Mouse (Mus musculus) ovary, postnatal 14 days (tissue): ENCODE data around the gene Exosc8.
"Not testable (repeated sequence)": the region's sequence is repeated elsewhere in the genome, so short reads cannot be mapped to it uniquely, and the experiment has no call there.

Experiments
- DNase-seq: peaks from one replicate; pipeline ENCODE4 v3.0.0; 2022; ENCODE audit warnings: low spot score

Gene Exosc8

DNA sequence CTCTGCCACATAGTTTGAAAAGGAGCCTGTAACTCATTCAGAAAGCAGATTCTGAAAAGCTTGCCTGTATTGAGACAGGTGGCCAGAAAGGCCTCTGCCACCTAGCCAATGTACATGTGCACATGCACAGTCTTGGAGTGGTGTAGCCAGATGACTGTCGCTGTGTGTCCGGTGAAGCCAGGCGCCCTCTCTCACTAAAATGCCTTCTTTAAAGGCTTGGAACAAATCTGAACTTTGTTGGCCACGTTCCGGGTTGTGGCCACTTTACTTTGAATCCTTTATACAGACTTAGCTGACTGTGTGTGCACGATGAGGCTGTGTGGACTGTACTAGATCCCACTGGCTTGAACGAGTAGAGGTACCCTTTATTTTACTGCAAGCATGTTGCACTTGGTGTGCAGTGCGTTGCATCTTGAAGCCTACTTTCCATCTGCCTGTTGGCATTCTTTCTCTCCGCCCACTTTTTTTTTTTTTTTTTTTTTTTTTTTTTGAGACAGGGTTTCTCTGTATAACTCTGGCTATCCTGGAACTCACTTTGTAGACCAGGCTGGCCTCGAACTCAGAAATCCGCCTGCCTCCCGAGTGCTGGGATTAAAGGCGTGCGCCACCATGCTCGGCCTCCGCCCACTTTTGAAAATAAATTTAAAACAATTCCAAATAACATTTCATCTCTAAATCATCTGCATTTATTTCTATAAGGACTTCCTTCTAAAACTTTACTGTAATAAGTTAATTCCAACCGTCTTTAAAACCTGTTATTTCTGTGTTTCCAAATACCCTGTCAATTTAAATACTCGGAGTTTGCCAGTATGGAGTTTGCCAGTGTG, 1.1 kb upstream of the Exosc8 start:
- no peak for DNase-seq

DNA sequence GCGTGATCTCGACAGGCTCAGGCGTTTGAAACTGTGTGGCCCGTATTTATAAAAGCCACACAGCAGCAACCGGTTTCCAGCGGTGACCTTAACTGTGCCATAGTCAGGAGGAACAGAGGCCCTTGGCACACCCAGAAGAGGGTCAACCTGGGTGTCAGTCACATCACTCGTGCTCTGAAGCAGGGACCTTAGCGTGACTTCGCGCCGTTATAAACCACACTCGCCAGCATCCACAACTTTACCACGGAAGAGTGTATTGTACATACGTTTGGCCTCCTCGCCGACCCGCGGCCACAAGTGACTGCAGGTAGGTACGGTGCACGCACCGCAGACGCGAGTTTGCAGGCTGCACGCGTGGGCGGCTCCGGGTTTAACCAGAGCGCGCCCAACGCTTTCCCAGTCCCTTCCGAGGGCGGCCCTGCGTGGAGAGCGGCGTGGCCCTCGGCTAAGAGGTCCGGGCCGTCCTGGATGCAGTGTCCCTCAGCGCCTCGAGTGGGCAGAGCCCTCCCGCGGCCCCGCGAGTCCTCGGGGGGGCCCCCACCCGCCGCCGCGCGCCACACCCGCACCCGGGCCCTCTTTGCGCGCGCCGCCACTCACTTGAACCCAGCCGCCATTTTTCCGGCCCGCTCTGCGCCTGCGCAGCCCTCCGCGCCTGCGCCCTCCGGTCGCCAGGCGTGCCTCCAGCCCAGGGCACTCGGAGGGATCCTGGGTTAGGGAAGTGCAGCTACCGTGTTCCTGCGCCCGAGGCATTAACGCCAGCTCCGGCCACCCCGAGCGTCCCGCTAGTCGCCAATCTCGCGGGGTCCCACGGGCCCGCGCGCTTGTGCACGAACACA, 564 bp downstream of the Exosc8 start:
- peak; percentile 92 for DNase-seq

DNA sequence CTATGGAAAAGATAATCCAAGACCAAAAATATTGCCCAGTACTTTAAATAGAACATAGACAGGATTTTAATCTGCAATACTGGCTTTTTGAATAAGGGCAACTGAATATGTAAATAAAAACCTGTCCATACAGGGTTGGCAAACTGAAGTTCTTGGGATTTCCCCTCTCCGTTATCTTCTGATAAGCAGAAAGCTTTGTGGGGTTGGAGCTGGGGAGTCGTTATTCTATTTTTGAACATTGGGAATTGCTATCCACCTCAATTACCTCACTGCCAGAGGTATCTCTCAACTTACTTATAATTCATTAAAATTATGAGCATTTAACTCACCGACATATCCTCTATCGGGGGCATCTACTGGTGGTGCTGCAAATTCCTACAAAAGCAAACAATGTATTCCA, 2.8 kb downstream of the Exosc8 start:
- no peak for DNase-seq

DNA sequence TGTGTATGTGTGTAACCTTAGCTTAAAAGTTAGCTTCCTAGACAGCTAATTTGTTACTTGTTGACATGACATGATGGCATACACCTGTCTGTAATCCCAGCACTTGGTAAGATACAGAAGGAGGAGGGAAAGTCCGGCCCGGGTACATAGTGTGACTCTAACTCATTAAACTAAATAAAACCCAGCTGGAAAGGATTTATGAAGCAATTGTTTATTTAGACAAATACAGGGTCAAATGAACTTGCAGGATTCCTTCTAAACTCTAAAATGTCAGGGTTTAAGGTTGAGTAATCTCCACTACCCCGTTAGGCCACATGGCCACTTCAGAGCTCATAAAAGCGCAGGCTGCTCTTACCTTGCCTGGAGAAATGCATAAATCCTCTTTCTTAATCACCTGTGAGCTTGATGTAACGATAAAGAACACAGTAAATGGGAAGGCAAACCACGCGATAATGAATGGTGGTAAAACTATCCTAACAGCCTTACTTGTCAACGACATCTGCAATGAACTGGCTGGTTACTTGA, 3.5 kb downstream of the Exosc8 start:
- no peak for DNase-seq

DNA sequence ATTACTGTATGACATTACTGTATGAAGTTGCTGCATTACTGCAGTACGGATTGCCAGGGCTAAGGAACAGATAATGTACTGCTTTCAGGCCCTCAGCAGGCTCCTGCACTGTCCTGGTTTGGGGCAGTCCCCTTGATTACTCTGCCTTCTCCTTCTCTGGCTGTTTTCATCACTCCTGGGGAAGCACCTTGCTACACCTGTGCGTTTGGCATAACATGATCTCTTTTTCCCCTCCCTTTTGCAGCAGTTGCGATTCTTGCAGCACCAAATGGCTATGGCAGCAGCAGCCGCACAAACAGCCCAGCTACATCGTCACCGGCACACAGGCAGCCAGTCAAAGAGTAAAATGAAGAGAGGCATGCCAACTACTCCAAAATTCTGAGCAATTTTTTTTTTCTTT, 7.1 kb downstream of the Exosc8 start:
- no peak for DNase-seq

DNA sequence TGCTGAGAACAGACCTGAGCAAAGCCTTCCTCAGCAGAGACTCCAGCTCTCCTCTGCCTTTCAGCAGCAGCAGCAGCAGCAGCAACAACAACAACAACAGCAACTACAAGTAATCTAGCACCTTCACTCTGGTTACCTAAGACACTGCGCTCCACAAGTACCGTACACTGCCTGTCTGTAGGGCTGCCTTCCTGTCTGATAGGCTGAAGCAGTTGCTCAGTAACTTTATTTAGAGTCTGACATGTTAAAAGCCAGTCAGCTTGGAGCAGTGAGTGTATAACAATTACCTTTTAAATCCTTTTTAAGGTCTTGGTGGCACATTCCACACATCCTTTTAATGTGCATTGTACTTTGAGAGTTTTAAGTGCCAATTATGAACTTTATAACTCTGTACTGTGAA, 7.6 kb downstream of the Exosc8 start:
- no peak for DNase-seq

DNA sequence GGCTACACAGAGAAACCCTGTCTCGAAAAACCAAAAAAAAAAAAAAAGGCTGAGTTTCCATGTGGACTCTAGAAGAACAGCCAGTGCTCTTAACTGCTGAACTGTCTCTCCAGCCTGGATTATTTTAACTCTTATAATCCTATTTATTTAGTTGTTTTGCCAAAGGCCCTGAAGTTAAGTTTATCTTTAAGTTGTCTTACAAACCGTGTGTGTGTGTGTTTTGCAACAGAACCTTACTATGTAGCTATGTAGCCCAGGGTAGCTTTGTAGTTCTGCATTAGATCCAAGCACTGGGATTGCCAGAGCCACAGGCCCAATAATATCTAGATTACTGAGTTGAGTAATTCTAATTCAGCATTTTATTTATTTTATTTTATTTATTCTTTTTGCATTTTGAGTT, 9.8 kb downstream of the Exosc8 start:
- DNase-seq = no peak

DNA sequence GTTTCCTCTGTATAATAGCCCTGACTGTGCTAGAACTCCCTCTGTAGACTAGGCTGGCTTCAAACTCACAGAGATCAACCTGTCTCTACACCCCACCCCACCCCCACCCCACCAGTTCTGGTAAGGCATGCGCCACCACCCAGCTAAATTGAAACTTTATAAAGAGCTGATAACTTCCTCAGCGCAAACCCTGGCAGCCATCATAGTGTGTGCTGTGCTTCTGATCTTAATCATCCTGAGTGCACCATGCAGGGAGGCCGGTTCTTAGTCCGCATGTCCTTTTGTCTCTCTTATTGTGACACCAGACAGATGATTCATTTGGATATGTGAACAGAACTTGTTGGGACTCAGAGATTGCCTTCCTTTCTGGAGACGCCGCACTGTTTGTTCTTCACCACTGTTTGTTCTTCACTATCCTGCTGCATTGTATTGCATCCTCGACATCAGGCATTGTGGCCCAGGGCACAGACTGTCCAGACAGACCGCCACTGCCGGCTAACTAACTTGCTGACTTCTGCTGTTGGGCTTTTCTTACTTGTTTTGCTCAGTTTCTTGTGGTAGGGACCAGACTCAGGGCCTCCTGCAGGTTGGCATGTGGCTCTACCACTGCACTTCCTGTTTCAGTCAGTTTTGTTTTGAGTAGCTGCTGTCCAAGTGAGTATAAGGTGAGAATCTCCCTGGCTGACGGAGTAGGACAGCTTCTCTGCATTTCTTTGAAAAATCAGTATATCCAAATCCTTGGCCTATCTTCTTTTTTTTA, 11.3 kb downstream of the Exosc8 start:
- DNase-seq = no peak

DNA sequence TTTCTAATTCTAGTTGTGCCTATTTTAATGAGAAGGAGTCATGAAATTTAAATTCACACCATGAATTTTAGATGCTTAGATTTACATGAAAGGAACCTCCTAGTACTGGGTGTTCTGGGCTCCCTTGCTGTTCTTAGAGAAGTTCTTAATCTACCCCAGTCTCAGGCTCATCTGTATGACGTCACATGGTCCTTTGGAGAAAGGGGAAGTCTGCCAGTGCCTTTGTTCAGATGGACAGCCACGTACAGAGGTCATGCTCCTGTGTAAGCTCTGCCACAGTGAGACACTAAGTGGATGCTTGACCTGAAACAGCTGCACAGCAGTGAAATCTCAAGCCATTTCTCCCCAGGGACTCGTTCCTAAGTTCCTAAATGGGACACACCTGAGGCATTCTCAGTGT, 16.2 kb downstream of the Exosc8 start:
- DNase-seq = no peak

DNA sequence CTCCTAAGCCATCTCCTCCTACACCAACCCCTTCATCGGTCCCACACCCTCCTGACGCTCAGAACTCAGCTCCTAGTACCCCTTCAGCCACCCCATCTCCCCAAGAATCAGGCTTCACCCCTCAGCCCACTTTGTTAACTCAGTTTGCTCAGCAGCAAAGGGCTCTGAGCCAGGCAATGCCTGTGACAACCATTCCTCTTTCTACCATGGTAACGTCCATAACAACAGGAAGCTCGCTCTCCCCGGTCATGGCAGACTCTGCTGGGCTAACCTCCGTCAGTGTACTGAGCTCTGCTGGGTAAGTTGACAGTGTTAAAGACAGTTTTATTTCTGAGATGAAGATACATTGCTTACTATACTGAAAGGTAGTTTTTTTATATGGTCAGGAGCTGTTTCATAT, 17.8 kb downstream of the Exosc8 start:
- no peak for DNase-seq

DNA sequence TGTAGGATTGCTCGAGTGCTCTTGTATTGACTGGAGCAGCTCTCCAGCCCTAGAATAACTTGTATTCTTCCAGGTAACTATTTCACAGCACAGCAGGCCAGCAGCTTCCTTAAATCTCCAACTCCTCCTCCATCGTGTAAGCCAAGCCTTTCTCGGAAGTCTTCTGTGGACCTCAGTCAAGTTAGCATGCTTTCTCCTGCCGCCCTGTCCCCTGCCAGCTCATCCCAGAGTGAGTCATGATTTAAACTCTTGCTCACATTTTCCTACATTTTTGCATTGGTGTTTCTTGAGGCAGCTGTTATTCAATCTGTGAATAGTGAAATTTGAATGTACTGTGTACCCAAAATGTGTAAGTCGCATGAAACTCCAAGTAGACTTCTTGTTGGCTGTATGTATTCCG, 19.7 kb downstream of the Exosc8 start:
- no peak for DNase-seq

DNA sequence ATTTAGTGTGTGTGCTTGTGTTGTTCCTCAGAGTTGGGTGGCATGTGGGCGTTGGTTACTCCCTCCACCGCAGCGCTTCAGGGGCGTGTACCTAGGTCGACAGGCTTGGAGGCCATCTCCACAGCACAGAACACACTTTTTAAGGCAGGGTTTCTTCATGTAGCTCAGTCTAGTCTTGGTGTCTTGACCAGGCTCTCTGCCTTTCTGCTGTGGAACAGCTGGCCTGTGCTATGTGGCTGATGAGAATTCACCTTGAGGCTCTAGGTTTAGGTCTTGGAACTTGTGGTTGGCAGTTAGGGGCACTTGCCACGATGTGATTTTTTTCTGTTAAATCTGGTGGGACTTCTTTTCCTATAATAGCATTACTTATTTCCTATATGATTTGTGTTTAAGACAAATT, 20.9 kb downstream of the Exosc8 start, which contains the start of gene Gm21958:
TSS of gene Gm21958 (minus strand) at position 101 of the 400 bp plus-strand sequence.
- DNase-seq = no peak

DNA sequence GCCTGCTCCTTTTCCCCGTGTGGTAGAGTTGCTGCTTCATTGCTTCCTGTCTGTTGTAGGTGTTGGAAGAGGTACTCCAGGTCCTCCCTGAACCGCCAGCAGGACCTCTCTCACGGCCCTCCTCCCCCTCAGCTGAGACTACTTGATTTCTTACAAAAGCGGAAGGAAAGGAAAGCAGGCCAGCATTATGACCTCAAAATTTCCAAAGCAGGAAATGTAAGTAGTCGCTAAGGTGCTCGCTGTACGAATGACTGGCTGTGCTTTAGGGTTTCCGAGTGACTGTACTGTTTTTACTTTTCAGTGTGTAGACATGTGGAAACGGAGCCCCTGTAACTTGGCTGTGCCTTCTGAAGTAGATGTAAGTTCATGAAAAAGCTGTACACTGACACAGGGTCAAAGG, 26.2 kb downstream of the Exosc8 start:
- no peak for DNase-seq

DNA sequence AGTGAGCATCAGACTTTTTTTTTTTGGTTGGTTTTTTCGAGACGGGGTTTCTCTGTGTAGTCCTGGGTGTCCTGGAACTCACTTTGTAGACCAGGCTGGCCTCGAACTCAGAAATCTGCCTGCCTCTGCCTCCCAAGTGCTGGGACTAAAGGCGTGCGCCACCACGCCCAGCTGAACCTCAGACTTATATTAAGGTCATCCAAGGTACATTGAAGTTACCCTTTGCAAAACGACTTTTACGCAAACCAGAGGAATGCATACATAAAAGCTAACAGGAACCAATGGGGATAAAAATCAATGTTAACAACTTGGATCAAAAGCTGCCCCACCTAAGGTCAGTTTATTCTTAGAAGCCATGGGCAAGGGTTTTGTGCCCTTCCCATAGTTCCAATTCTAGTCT, 31.1 kb downstream of the Exosc8 start:
- DNase-seq = not testable (repeated sequence)

DNA sequence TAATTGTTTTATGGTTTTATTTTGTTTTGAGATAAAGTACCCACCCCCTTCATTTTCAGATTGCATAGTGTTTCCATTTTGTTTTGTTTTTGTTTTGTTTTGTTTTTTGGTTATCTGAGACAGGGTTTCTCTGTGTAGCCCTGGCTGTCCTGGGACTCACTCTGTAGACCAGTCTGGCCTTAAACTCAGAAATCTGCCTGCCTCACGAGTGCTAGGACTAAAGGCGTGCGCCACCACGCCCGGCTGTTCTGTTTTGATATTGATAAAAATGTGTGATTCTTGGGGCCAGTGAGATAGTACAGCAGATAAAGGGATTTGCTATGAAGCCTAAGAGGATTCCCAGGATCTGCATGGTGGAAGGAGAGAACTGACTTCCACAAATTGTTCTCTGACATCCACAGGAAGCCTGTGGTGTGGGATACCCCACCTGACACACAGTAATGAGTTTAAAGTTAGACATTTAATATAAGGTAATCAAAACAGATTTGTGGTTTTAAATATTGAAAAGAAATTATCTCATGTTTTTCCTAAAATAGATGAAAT, 35.4 kb downstream of the Exosc8 start:
- no peak for DNase-seq

DNA sequence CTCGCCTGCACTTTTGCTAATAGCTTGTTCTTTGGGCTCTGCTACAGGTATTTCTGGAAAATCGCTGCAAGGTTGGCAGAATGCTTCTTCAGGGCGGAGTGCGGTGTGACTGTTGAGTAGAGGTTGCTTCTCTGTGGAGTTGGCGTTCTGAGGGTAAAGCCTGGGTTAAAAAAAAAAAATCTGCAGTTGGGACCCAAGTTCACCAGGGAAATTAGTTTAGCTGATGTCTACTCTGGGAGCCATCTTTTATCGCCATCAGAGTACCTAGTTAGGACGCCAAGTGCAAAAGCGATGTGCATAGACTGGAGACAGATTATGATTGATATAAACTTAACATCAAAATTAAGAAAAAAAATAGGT, 42.2 kb downstream of the Exosc8 start:
- no peak for DNase-seq

DNA sequence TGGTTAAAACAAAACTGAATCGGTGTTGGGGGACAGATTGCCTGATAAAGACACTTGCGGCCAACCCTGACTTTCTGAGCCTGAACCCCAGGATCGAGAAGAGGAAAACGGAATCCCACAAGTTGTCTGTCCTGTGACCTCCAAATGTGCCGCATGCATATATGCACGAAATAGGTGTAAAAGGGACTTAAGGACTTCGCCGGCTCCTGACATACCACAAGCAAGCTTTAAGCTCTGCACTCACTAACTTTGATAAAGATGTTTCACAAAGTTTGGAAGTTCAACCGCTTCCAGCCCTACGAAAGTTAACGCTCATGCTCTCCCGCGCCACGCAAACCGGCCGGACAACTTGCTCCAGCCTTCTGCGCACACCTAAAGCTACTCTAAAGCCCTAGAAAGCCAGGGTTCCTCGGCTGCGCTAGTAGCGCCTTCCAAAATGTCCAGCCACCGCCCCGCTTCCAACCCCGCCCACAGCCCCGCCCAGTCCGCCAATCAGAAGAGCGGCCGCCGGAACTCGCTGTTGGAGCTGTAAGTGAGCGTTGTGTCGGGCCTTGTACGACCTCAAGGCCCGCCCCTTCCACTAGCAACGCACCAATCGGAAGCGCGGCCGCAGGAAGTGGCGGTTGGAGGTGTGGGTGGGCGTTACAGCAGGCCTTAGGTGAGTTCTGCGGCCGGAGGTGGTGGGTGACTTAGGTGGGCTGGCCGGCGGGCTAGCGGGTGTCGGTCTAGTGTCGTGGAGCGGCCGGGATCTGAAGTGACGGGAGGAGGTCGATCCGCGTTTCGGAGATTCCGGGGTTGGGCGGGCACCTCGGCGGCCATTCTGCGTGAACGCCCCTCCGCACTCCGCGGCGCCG, 42.8 kb downstream of the Exosc8 start, which contains the start of gene Supt20:
TSS of gene Supt20 (plus strand) at position 606 of the 854 bp plus-strand sequence.
- peak; percentile 80 for DNase-seq

DNA sequence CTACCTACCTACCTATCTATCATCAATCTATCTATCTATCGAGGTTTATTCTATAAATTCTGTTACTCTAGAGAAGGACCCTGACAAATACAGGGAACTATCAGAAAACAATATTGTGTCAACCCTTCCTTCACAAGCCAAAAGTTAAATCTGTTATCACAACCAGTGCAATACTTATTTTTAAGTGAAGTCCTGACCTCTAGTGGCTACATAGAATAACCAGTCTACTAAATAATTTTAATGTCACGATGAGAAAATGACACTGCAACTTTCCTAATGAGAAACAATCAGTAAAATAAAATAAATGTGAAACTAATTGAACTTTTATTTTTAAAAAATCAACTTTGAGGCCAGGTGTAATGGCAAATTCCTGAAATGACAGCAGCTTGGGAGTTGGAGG, 46.1 kb downstream of the Exosc8 start:
- no peak for DNase-seq

DNA sequence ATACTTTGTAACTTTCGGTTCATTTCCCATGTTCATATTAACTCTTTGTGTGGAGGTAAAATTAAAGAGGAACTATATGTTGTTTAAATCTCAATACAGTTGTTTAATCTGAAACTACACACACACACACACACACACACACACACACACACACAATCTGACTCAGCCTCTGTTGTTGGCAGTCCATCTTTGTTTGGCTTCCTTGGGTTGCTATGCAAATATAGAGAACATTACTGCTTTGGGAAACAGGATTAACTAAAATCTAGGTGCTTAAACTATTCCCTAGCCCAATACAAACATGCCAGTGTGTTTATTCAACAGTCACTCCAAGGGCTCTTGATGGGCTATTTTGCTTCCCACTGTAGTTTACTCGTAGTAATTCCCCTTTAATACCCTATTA, 47.9 kb downstream of the Exosc8 start:
- no peak for DNase-seq

DNA sequence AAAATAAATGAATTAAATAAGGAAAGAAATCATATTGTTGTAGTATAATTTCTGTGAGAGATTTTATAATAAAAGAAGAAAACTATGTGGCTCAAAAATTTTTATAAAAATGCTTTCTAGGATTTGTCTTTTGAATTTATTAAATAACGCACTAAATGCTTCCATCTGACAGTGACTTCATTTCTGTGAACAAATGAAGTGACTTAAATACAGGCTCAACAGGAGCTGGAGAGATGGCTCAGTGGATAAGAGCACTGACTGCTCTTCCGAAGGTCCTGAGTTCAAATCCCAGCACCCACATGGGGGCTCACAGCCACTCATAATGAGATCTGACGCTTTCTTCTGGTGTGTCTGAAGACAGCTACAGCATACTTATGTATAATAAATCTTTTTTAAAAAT, 50.0 kb downstream of the Exosc8 start:
- no peak for DNase-seq
